Mouse (Mus musculus) left cerebral cortex, adult 11 months (tissue): ENCODE measurements around the gene Klf6.

ENCODE experiments used
- DNase-seq: peaks from one replicate; pipeline ENCODE4 v3.0.0; 2022; ENCODE audit warnings: low spot score

The Klf6 gene

GRCm38 (mm10) chr13:5899641-5900040, 38.4 kb downstream of the Klf6 start:
- DNase-seq: no peak

- no peak for DNase-seq
Measured at GRCm38 (mm10) chr13:5913201-5913600, 51.9 kb downstream of the Klf6 start.

- no peak for DNase-seq
Measured at GRCm38 (mm10) chr13:5917360-5917759, 56.1 kb downstream of the Klf6 start.

GRCm38 (mm10) chr13:5919966-5920365, 58.7 kb downstream of the Klf6 start:
- no peak for DNase-seq
